Mouse (Mus musculus): ENCODE data around the gene Tob2.

DNA sequence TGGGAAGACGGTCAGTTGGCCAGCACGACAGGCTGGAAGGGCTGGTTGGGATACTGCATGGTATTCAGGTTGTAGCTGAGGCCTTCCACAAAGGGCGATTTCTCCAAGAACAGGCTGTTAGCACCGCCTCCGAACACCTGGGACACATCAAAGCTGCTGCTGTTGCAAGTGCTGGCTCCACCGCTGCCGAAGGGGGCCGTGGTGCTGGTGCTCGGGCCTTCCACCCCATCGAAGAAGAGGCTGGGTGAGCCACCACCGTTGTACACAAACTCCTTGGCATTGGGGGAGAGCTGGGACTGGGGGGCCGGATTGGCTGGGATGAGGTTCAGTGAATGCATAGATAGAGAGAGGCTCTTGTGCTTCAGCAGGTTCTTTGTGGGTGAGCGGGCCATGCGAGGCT, 7.9 kb downstream of the Tob2 start:
- no peak for TF ChIP-seq POLR2A (IDR thresholded peaks at IDR 0.05; ENCODE audit: insufficient read depth, low read depth, low read length)
- TF ChIP-seq CTCF (IDR thresholded peaks at IDR 0.05; ENCODE audit: insufficient read depth, low read depth, low read length), result no peak
